Mouse (Mus musculus) heart, embryonic 11.5 days (tissue): ENCODE data around the gene 1700092M07Rik. TPM values are rescaled to one million over a fixed set of nuclear protein-coding genes. Genes with fewer than 3 reads are reported as not detected.

Experiments
- ATAC-seq: fragments of 200-750 bp; cut with Nextera tagmentation; replicated peaks from 2 replicates; pipeline ENCODE4 v1.8.0; 2017; ENCODE audit warnings: moderate library complexity; ENCODE audit not compliant: insufficient number of reproducible peaks, low FRiP score, low TSS enrichment
- H3K27ac ChIP-seq: fragments of 300-500 bp; sonication (generic); 2 replicates; pipeline ENCODE4 v1.5.1; 2014; ENCODE audit warnings: mild to moderate bottlenecking, low read depth, low read length
- H3K27me3 ChIP-seq: fragments of 300-500 bp; sonication (generic); 2 replicates; pipeline ENCODE4 v1.6.1; 2014; ENCODE audit warnings: mild to moderate bottlenecking, low read length, mixed read lengths; ENCODE audit not compliant: control insufficient read depth, insufficient read depth
- H3K36me3 ChIP-seq: fragments of 300-500 bp; sonication (generic); 2 replicates; pipeline ENCODE4 v1.6.1; 2014; ENCODE audit warnings: mild to moderate bottlenecking, low read length, moderate library complexity, mixed read lengths; ENCODE audit not compliant: control insufficient read depth, insufficient read depth
- H3K4me1 ChIP-seq: fragments of 300-500 bp; sonication (generic); 2 replicates; pipeline ENCODE4 v1.6.1; 2014; ENCODE audit warnings: low read length; ENCODE audit not compliant: control insufficient read depth, insufficient read depth
- H3K4me2 ChIP-seq: fragments of 300-500 bp; sonication (generic); 2 replicates; pipeline ENCODE4 v1.6.1; 2014; ENCODE audit warnings: mild to moderate bottlenecking, moderate library complexity
- H3K4me3 ChIP-seq: fragments of 300-500 bp; sonication (generic); 2 replicates; pipeline ENCODE4 v1.5.1; 2014; ENCODE audit warnings: low read depth, low read length
- H3K9ac ChIP-seq: fragments of 300-500 bp; sonication (generic); 2 replicates; pipeline ENCODE4 v1.6.1; 2014; ENCODE audit warnings: mild to moderate bottlenecking, low read depth, low read length, moderate library complexity
- H3K9me3 ChIP-seq: fragments of 300-500 bp; sonication (generic); replicated peaks from 2 replicates; pipeline ENCODE4 v1.6.1; 2016; ENCODE audit warnings: low read length; ENCODE audit not compliant: control insufficient read depth
- WGBS: fragments of 180-500 bp; shearing (Covaris S2); extraction: QIAGEN DNeasy Blood & Tissue Kit; methylation state at CpG from one replicate; pipeline ENCODE4 v1.1.7; 2014; ENCODE audit not compliant: insufficient replicate concordance; 5-methylcytosine and 5-hydroxymethylcytosine counted together
- polyA plus RNA-seq: library from polyadenylated mRNA; unstranded; fragments of >200 nt; fragmentation: Nextera tagmentation; extraction: Ambion mirVana; gene quantifications from 2 replicates; pipeline ENCODE4 v1.2.1, GENCODE M21; 2014

1700092M07Rik gene
- polyA plus RNA-seq, 1 experiment from 2014 or later: 2.2 TPM

DNA sequence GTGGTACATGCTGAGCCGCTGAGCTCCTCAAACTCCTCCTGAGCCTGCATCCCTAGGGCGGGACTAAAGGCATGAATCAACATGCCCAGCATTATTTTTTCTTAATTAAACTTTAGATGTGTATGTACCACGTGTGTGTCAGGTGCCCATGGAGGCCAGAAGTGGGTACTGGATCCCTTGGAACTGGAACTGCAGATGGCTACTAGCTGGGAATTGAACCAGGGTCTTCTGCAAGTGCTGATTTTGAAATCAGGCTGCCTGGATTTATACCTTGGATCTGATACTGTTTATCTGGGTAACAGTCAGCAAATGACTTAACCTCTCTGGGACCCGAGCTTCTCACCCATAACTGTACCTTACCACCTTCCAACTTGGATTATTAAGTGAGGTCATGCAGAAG lies 18.5 kb upstream of the 1700092M07Rik start:
- H3K4me2 ChIP-seq: peak overlapping the region; percentile 92
- H3K9me3 ChIP-seq: no peaks in the 10 kb centered on the region
- H3K9ac ChIP-seq: peak overlapping the region; percentile 95
- H3K4me3 ChIP-seq: peak overlapping the region; percentile 80
- peaks cover 20% of the 10 kb centered on the region for H3K36me3 ChIP-seq
- H3K27me3 ChIP-seq: no peaks in the 10 kb centered on the region
- peaks cover 15% of the 10 kb centered on the region for H3K4me1 ChIP-seq
- 56% methylated on average over 4 of the region's 4 CpGs for WGBS
- peak overlapping the region; percentile 96 for H3K27ac ChIP-seq
- no peak for ATAC-seq

DNA sequence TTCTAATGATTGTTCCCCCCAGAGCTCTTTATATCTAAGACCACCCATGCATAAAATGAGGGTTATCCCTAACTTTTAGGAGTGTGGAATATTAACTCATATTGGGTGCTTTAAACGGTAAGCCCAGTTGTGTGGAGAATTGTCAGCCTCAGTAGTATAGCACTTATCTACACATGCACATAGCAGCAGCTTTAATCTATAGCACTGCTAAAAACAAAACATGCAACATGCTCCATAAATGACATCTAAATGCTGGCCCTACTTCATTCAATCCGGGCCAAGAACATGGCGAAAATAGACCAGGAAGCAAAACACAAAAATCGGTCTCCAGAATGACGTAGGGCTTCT lies 18.0 kb upstream of the 1700092M07Rik start:
- 0% methylated on average over 5 of the region's 5 CpGs for WGBS
- Histone ChIP-seq H3K27ac (peak overlapping the region; percentile 96), H3K36me3 (peaks cover 20% of the 10 kb centered on the region), H3K4me1 (peaks cover 15% of the 10 kb centered on the region), H3K4me2 (peak overlapping the region; percentile 92), H3K27me3 (no peaks in the 10 kb centered on the region), H3K4me3 (peak overlapping the region; percentile 80), H3K9ac (peak overlapping the region; percentile 95), H3K9me3 (no peaks in the 10 kb centered on the region)
- ATAC-seq: no peak

DNA sequence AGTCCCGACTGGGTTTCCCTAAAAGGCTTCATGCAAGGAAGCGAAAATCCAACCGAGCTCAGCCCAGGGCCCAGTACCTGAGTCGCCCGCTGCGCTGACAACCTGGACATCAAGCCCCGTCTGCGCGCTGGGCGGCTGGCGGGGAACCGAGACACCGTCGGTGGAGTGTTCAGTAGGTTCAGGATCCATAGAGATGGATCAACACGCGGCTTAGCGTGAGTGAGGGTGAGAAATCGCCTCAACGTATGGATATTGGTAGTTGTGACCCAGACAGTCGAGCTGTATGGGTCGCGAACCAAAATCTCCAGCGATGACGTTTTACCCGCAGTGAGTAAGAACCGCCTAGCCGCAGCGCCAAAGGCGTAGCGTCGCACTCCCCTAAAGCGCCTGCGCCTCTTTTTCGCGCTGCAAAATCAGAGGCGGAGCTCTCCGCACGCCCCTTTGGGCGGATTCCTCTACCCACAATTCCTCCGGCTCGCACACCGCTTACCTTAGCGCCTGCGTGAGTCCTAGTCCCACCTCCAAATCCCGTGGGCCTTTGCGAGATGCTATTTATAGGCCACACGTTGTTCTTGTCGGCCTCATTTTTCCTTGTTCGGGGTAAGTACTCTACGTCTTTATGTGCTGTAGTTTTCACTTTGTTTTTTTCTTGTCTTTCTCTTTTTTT lies 17.5 kb upstream of the 1700092M07Rik start, which contains the start of gene Slc3a2:
Gene Slc3a2 (minus strand): TSS at position 463 of the 667 bp plus-strand sequence.
- peaks cover 20% of the 10 kb centered on the region for H3K36me3 ChIP-seq
- WGBS: under 1% methylated on average over 50 of the region's 50 CpGs

DNA sequence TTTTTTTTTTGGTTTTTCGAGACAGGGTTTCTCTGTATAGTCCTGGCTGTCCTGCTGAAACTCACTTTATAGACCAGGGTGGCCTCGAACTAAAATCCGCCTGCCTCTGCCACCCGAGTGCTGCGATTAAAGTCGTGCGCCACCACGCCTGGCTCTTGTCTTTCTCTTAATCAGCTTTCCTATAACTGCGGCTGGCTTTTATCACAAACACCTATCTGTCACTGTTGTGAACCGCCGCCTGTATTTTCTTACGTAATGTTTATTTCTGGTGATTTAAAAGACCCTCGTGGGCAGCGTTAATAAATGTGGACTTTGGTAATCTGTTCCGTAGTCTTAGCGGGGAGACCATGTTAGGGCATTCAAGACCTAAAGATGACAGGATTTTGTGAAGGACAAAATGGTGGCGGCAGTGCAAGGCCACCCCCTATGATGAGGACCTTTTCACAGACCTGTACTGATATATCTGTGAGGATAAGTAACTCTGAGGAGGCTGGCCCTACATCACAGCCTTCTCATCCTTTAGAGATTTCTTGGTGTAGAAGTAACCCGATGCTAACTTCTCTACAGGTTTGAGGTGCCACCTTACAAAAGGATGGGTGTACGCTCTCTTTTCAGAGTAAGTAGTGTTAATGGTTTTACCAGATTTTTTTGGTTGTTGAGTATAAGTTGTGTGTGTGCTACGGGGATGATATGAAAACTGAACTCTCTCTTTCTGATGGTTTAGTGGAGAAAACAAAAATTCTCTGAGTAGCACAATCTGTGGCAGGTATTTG lies 16.8 kb upstream of the 1700092M07Rik start:
- WGBS: under 1% methylated on average over 20 of the region's 20 CpGs
- Histone ChIP-seq H3K9me3 (no peaks in the 10 kb centered on the region), H3K4me3 (peak overlapping the region; percentile 80), H3K4me1 (peaks cover 15% of the 10 kb centered on the region), H3K4me2 (peak overlapping the region; percentile 92), H3K27me3 (no peaks in the 10 kb centered on the region), H3K27ac (peak overlapping the region; percentile 87), H3K9ac (peak overlapping the region; percentile 95), H3K36me3 (peaks cover 20% of the 10 kb centered on the region)
- ATAC-seq: no peak

More for the DNA sequence above, 17.5 kb upstream of the 1700092M07Rik start, which contains the start of gene Slc3a2:
- peak; percentile 93 for ATAC-seq
- Histone ChIP-seq H3K4me3 (peak within 1 kb of the TSS; percentile 80), H3K27ac (peak within 1 kb of the TSS; percentile 96), H3K9ac (peak within 1 kb of the TSS; percentile 95), H3K4me1 (peaks cover 15% of the 10 kb centered on the region), H3K4me2 (peak within 1 kb of the TSS; percentile 92), H3K9me3 (no peaks in the 10 kb centered on the region), H3K27me3 (no peaks in the 10 kb centered on the region)

DNA sequence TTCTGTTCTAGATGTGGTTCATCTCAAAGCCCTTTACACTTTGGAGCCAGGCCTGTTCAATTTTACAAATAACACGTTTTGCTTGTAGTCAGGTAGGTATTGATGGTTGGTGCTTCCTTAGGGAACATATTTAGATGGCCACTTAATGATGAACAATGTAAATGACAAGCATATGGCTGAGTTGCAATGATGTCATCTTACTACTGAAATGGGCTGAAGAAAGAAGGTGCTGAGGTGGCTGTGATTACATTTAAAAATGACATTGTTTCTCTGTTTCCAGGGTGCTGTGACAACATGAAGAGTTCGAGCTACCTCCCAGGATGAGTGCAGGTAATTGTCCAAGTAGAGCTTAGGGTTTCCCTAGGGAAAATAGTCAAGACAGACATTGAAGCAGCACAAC lies 16.1 kb upstream of the 1700092M07Rik start:
- ATAC-seq: no peak
- no peaks in the 10 kb centered on the region for H3K27me3 ChIP-seq
- peaks cover 15% of the 10 kb centered on the region for H3K4me1 ChIP-seq
- peak overlapping the region; percentile 92 for H3K4me2 ChIP-seq
- WGBS: 2% methylated on average over 2 of the region's 2 CpGs
- H3K9ac ChIP-seq: peak overlapping the region; percentile 95
- peaks cover 20% of the 10 kb centered on the region for H3K36me3 ChIP-seq
- H3K27ac ChIP-seq: peak overlapping the region; percentile 87
- no peaks in the 10 kb centered on the region for H3K9me3 ChIP-seq
- peak overlapping the region; percentile 80 for H3K4me3 ChIP-seq

DNA sequence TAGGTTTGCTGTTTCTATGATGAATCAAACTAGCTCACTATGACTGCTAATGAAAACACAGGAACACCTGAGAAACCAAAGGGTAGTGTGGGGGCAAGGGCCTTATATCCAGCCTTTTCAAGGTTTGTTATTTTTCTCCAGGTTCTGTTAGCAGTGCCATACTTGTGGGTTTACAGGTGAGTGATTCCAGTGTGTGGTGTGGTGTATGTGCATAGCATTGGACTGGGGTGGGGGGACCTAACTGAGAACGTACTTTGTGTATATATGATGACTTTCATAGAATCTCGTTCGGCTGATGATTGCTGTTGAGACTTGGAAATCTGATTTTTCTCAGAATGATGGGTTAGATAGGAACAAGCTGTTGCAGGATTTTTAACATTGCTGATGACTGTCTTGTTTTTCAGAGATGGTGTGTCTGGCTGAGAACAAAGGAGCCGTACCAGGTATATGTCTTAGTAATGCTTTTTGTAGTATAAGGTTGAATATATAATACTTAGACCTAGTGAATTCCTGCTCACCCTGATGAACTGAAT lies 15.4 kb upstream of the 1700092M07Rik start:
- 65% methylated on average over 4 of the region's 4 CpGs for whole genome bisulfite sequencing
- H3K4me2 ChIP-seq: peak overlapping the region; percentile 92
- ATAC-seq: no peak
- H3K4me1 ChIP-seq: peaks cover 15% of the 10 kb centered on the region
- H3K36me3 ChIP-seq: peaks cover 20% of the 10 kb centered on the region
- no peaks in the 10 kb centered on the region for H3K9me3 ChIP-seq
- H3K9ac ChIP-seq: peak overlapping the region; percentile 95
- H3K27ac ChIP-seq: 0 out of 2 replicates have a peak overlapping the region, but pooled peaks have one; percentile 46
- no peaks in the 10 kb centered on the region for H3K27me3 ChIP-seq
- peak overlapping the region; percentile 80 for H3K4me3 ChIP-seq

DNA sequence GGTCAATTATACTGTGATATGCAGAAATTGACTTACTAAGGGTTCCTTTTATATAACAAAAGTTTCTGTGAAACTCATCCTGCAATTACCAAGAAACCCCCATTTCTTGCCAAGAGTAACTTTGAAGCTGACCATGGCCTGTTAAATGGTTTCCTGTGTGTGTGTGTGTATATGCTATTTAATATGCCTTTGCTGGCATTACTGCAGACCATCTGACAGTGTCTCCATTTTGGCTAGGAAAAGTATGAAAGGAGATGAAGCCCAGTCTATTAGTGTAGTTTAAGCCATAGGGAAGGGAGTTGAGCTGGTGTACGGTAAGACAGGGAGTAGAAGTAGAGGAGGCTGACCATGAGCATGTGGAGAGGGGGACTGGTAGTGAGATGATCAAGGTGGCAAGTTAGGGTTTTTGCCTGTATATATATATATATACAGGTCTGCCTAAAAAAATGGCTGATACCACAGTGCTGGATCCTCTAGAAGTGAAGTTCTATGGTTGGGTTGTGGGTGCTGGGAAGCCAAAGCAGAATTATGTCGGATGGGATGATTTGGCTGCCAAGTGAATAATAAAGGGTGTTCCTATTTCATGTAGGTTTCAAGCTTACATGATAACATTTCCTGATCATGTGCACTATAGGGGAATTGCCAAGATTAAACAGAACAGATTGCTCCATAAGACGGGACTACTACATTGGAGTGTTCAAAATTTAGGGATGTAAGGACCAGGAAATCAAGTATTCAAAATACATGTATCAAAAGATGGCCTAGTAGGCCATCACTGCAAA lies 13.7 kb upstream of the 1700092M07Rik start:
- H3K4me3 ChIP-seq: no peak overlapping the region
- WGBS: 28% methylated on average over 3 of the region's 3 CpGs
- no peak for ATAC-seq

DNA sequence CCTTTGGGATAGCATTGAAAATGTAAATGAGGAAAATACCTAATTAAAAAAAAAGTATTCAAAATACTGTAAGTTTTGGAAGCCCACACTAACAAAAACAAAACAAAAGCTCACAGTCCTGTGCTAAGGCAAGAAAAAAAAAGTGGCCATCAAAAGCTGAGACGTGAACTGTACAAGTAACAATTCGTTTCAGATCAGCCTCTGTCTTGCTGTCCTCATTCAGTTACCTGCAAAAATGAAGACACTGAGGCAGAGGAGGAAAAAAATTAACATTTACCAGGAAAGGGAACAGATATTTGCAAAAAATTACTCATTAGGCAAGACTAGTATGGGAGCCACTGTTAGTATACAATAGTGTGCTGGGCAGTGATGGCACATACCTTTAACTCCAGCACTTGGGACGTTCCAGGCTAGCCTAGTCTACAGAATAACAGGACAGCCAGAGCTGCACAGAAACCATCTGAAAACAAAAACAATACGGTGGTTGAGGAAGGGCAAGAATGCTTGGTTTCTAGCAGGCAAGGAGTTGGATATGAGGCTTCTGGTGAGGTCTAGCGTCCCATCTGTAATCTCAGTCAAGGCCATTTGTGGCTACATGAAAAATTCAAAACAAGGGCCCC lies 12.9 kb upstream of the 1700092M07Rik start:
- no peak for ATAC-seq
- Histone ChIP-seq H3K4me2 (no peak overlapping the region), H3K4me3 (no peak overlapping the region), H3K36me3 (peaks cover 20% of the 10 kb centered on the region), H3K9me3 (no peaks in the 10 kb centered on the region), H3K27me3 (no peaks in the 10 kb centered on the region), H3K27ac (no peak overlapping the region), H3K4me1 (peaks cover 9% of the 10 kb centered on the region), H3K9ac (no peak overlapping the region)
- 24% methylated on average over 5 of the region's 5 CpGs for WGBS

More for the DNA sequence above, 13.7 kb upstream of the 1700092M07Rik start:
- H3K36me3 ChIP-seq: peaks cover 20% of the 10 kb centered on the region
- no peak overlapping the region for H3K27ac ChIP-seq
- no peaks in the 10 kb centered on the region for H3K27me3 ChIP-seq
- no peaks in the 10 kb centered on the region for H3K9me3 ChIP-seq
- peaks cover 14% of the 10 kb centered on the region for H3K4me1 ChIP-seq
- no peak overlapping the region for H3K9ac ChIP-seq
- no peak overlapping the region; the same call in 1 of the 2 replicates for H3K4me2 ChIP-seq
